Mouse (Mus musculus): Measurements from ENCODE around the gene Il22ra1.

DNA sequence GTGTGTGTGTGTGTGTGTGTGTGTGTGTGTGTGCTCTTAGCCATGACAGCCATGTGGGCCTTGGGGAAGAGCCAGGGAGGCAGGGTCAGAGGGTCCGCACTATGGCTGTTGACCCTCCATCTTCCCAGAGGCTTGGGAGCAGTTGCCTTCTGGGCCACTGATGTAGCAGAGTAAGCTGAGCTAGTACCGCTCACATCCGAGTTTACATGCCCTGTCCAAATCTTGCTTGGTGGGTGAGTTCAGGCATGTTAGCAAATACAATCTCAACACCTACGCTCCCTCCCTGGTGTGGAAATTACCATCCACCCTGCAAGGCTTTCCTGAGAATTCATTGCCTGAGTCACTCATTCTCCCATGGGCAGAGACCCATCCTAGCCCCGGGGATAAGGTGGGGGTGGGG is 53.3 kb downstream of the Il22ra1 start:
- TF ChIP-seq CTCF (conservative IDR thresholded peaks at IDR 0.05; ENCODE audit: low read length) (no peak), POU5F1 (IDR thresholded peaks at IDR 0.05; ENCODE audit: borderline replicate concordance, low read length) (no peak), NANOG (IDR thresholded peaks at IDR 0.05; ENCODE audit: borderline replicate concordance, low read length) (no peak)

Data from E14TG2a.4 (cell line).